In genomic region chr13:116309584-116310462, GRCm38 (mm10) we compare ENCODE assay signal across 7 mouse cellular contexts. TPM values are rescaled to one million over a fixed set of nuclear protein-coding genes. Genes with fewer than 3 reads are reported as not detected.
A peak's percentile ranks its signal among the peaks of the same experiment; 100 is the strongest.
DNase-seq lines count a peak whose midpoint lies in the region; ATAC-seq lines count a peak whose summit lies in the region.

Isl1 (minus strand) TSS chr13:116309689.

- peak; percentile 96 for ATAC-seq in hindbrain, embryonic 11.5 days (ENCODE audit: low FRiP score)
- peak; percentile 62 for ATAC-seq in liver, embryonic 15.5 days (ENCODE audit: insufficient read depth)
- peak; percentile 95 for ATAC-seq in neural tube, embryonic 12.5 days (ENCODE audit: low FRiP score, low read depth)
- ATAC-seq in CD4-positive, CD25-positive, alpha-beta regulatory T cell, adult 4 months = no peak

- peak within 1 kb of the TSS; percentile 57 for H3K4me3 ChIP-seq in hindbrain, embryonic 11.5 days (ENCODE audit: low read depth, low read length)
- H3K4me3 ChIP-seq in liver, embryonic 15.5 days (replicated peaks) = peak within 1 kb of the TSS; percentile 40
- H3K4me3 ChIP-seq in neural tube, embryonic 12.5 days = peak within 1 kb of the TSS; percentile 52

- H3K27ac ChIP-seq in hindbrain, embryonic 11.5 days (ENCODE audit: low read depth, low read length) = peak within 1 kb of the TSS; percentile 54
- H3K27ac ChIP-seq in liver, embryonic 15.5 days (replicated peaks) = no peak within 1 kb of the TSS
- peak within 1 kb of the TSS; percentile 47; the same call in 1 of the 2 replicates for H3K27ac ChIP-seq in neural tube, embryonic 12.5 days

- H3K36me3 ChIP-seq in hindbrain, embryonic 11.5 days (ENCODE audit: control insufficient read depth, insufficient read depth, low read length) = no peaks in the 10 kb centered on the region
- no peaks in the 10 kb centered on the region for H3K36me3 ChIP-seq in liver, embryonic 15.5 days (replicated peaks)
- H3K36me3 ChIP-seq in neural tube, embryonic 12.5 days = no peaks in the 10 kb centered on the region

- peak; percentile 68 for DNase-seq in WW6 (ENCODE audit: low read depth, low spot score)
- peak; percentile 39 to 49 for DNase-seq in adrenal gland, postnatal 4 days (ENCODE audit: low spot score in 2 of 2)
- peak; percentile 88 for DNase-seq in forelimb bud, embryonic 11.5 days (ENCODE audit: low read depth, low spot score)
- DNase-seq in hindbrain, embryonic 11.5 days (ENCODE audit: low spot score) = peak; percentile 88

- under 1% methylated on average over 76 of the region's 82 CpGs for WGBS in hindbrain, embryonic 11.5 days
- under 1% methylated on average over 81 of the region's 82 CpGs for WGBS in liver, embryonic 15.5 days (ENCODE audit: insufficient replicate concordance)
- under 1% methylated on average over 82 of the region's 82 CpGs for WGBS in neural tube, embryonic 12.5 days

- H3K9me3 ChIP-seq in hindbrain, embryonic 11.5 days (ENCODE audit: control insufficient read depth, low read length) = no peaks in the 10 kb centered on the region
- no peaks in the 10 kb centered on the region for H3K9me3 ChIP-seq in liver, embryonic 15.5 days (replicated peaks)
- H3K9me3 ChIP-seq in neural tube, embryonic 12.5 days = no peaks in the 10 kb centered on the region

- peaks cover 82% of the 10 kb centered on the region for H3K27me3 ChIP-seq in hindbrain, embryonic 11.5 days (ENCODE audit: control insufficient read depth, insufficient read depth, low read length)
- H3K27me3 ChIP-seq in liver, embryonic 15.5 days = peaks cover 94% of the 10 kb centered on the region
- H3K27me3 ChIP-seq in neural tube, embryonic 12.5 days (replicated peaks) = peaks cover 84% of the 10 kb centered on the region

- H3K9ac ChIP-seq in hindbrain, embryonic 11.5 days (ENCODE audit: low read depth, low read length) = peak within 1 kb of the TSS; percentile 45
- no peak within 1 kb of the TSS for H3K9ac ChIP-seq in liver, embryonic 15.5 days
- H3K9ac ChIP-seq in neural tube, embryonic 12.5 days = peak within 1 kb of the TSS; percentile 67

- no peaks in the 10 kb centered on the region for H3K4me1 ChIP-seq in hindbrain, embryonic 11.5 days (replicated peaks; ENCODE audit: control insufficient read depth, insufficient read depth, low read length)
- H3K4me1 ChIP-seq in liver, embryonic 15.5 days (replicated peaks) = no peaks in the 10 kb centered on the region
- peaks cover 8% of the 10 kb centered on the region; the same call in 1 of the 2 replicates for H3K4me1 ChIP-seq in neural tube, embryonic 12.5 days

- H3K4me2 ChIP-seq in hindbrain, embryonic 11.5 days (replicated peaks; ENCODE audit: low read depth, low read length) = peak within 1 kb of the TSS; percentile 97
- H3K4me2 ChIP-seq in liver, embryonic 15.5 days = peak within 1 kb of the TSS; percentile 63
- H3K4me2 ChIP-seq in neural tube, embryonic 12.5 days (replicated peaks) = peak within 1 kb of the TSS; percentile 95

RNA-seq across cellular contexts. Expression of gene Isl1, which starts in this region (rescaled TPM):
- 10 to 100 TPM; 11.1 to 15.2 TPM for total RNA-seq in adrenal gland, postnatal 4 days (2021)
- 46.5 and 60.5 TPM in 2 replicates for polyA plus RNA-seq in hindbrain, embryonic 11.5 days (2014; fragmentation: Nextera tagmentation; extraction: Ambion mirVana)
- 0.30 and 0.32 TPM in 2 replicates for polyA plus RNA-seq in liver, embryonic 15.5 days (2015; fragmentation: Nextera tagmentation; extraction: Ambion mirVana)
- polyA plus RNA-seq in neural tube, embryonic 12.5 days (2016; fragmentation: Nextera tagmentation; extraction: Ambion mirVana) = 134 and 188 TPM in 2 replicates
- not detected for polyA plus RNA-seq in CD4-positive, CD25-positive, alpha-beta regulatory T cell, adult 4 months (2017; shearing (Covaris generic))

Comparison
In these comparisons a context has a peak if more than half of its experiments do, and no peak if none do; other contexts are left out.
1. RNA of gene Isl1 (polyA plus RNA-seq): 134 to 188 TPM in neural tube, embryonic 12.5 days and 46.5 to 60.5 TPM in hindbrain, embryonic 11.5 days; 0.30 to 0.32 TPM in liver, embryonic 15.5 days and not detected in CD4-positive, CD25-positive, alpha-beta regulatory T cell, adult 4 months; every median in the first group is over 10 times any median in the second.
2. Peak in ATAC-seq, H3K4me3 ChIP-seq and H3K4me2 ChIP-seq in liver, embryonic 15.5 days; RNA of the gene not detected or under 1 TPM.
3. Peak in every context shown above with its lines, with median percentiles within 50 percentile points of each other: DNase-seq, H3K4me2 ChIP-seq and H3K4me3 ChIP-seq.